Mouse (Mus musculus): ENCODE results near the gene Olfr27.

DNA sequence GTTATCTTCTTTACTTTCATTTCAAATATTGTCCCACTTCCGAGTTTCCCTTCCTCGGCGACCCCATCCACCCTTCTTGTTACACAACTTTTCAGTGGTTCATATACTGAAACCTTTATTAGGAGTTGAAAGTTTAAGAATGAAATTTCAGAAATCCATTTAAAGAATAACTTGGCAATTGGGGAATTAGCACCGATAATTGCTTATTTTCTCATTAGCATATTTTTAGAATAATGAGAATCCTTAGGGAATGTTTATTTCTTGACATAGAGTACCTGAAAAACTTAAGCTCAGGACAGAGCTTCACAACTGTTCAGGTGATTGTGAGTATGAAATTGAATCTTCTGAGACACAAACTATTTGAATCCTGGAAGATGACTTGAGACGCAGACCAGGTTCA is 38.1 kb downstream of the Olfr27 start, which contains the start of gene Olfr943:
- no peak for TF ChIP-seq POLR2A (IDR thresholded peaks at IDR 0.05; ENCODE audit: borderline replicate concordance, extremely low read depth, low read depth, low read length)
- no peak for TF ChIP-seq CTCF (IDR thresholded peaks at IDR 0.05; ENCODE audit: insufficient read depth, low read length)
